8 mouse cellular contexts compared by ENCODE assay signal in genomic region chr4:53217608-53218290, GRCm38 (mm10). TPM values are rescaled to one million over a fixed set of nuclear protein-coding genes. Genes with fewer than 3 reads are reported as not detected.
A peak's percentile ranks its signal among the peaks of the same experiment; 100 is the strongest.
DNase-seq lines count a peak whose midpoint lies in the region; ATAC-seq lines count a peak whose summit lies in the region.

No protein-coding gene starts in this region.

- peak overlapping the region; percentile 73 for H3K4me2 ChIP-seq in hindbrain, embryonic 14.5 days (replicated peaks)

- H3K27me3 ChIP-seq in hindbrain, embryonic 14.5 days (ENCODE audit: control insufficient read depth, insufficient read depth, low read length) = no peaks in the 10 kb centered on the region

- no peaks in the 10 kb centered on the region for H3K36me3 ChIP-seq in hindbrain, embryonic 14.5 days (replicated peaks; ENCODE audit: control insufficient read depth, insufficient read depth)

- 0 out of 2 replicates have a peak, but pooled peaks cover 2% of the 10 kb centered on the region for H3K9me3 ChIP-seq in hindbrain, embryonic 14.5 days (ENCODE audit: control insufficient read depth, low read length)

- ATAC-seq in hindbrain, embryonic 14.5 days (ENCODE audit: low FRiP score) = peak; percentile 85

- peak; percentile 71 for DNase-seq in ES-CJ7 (ENCODE audit: low read depth, low spot score)
- peak; percentile 77 for DNase-seq in cerebellum, adult 9-11 months
- DNase-seq in frontal cortex, postnatal 36 days (ENCODE audit: low spot score in 2 of 2) = peak; percentile 70 to 78
- peak; percentile 80 for DNase-seq in hindbrain, embryonic 14.5 days (ENCODE audit: low spot score)
- peak; percentile 72 to 74 for DNase-seq in layer of hippocampus, postnatal 36 days
- DNase-seq in lung, postnatal 25 days (ENCODE audit: low spot score) = peak; percentile 80
- peak; percentile 79 for DNase-seq in retina, adult 2 months (ENCODE audit: low read depth, low spot score)
- DNase-seq in thymus, postnatal 14 days = peak; percentile 86

- 1% methylated on average over 38 of the region's 38 CpGs for WGBS in hindbrain, embryonic 14.5 days

- H3K9ac ChIP-seq in hindbrain, embryonic 14.5 days = peak overlapping the region; percentile 63

- peaks cover 10% of the 10 kb centered on the region for H3K4me1 ChIP-seq in hindbrain, embryonic 14.5 days (replicated peaks; ENCODE audit: control insufficient read depth, insufficient read depth, low read length)

- peak overlapping the region; percentile 67 for H3K27ac ChIP-seq in hindbrain, embryonic 14.5 days

- peak overlapping the region; percentile 40 for H3K4me3 ChIP-seq in hindbrain, embryonic 14.5 days (replicated peaks; ENCODE audit: low read length)

RNA-seq across cellular contexts. Expression of gene Abca1, which starts 58.1 kb away (rescaled TPM):
- 17.3 and 18.8 TPM in 2 replicates for polyA plus RNA-seq in hindbrain, embryonic 14.5 days (2014; fragmentation: Nextera tagmentation; extraction: Ambion mirVana)
- total RNA-seq in layer of hippocampus, postnatal 36 days (2021) = 10 to 100 TPM; 21.3 to 21.4 TPM

Comparison
In these comparisons a context has a peak if more than half of its experiments do, and no peak if none do; other contexts are left out.
1. Peak in every context shown above with its lines: DNase-seq, ATAC-seq, H3K4me3 ChIP-seq and H3K27ac ChIP-seq.